Mouse (Mus musculus): ENCODE measurements around the gene Gm45234. TPM values are rescaled to one million over a fixed set of nuclear protein-coding genes. Genes with fewer than 3 reads are reported as not detected.

Gene Gm45234
- polyA plus RNA-seq, 1 experiment from 2014 or later, result not detected

DNA sequence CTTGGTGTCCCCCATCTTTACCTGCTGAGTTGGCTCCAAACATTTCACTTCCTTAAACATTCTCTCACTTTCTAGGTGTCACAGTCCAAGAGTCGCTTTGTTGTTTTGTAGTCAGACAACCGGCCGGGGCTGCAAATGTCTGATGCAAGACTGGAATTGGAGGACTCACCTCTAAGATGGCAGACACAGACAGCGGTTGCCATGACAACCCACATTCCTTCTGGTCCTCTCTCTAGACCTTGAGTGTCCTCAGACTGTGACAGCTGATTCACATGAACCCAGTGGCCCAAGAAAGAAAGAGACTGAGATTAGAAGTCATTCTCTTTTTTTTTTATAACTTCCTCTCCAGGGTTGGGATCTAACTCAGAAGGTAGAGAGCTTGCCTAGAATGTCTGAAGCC is 33.7 kb upstream of the Gm45234 start:
- 87% methylated on average over 4 of the region's 4 CpGs for WGBS
- Histone ChIP-seq H3K36me3 (ENCODE audit: control insufficient read depth, insufficient read depth, low read length) (no peaks in the 10 kb centered on the region), H3K4me3 (ENCODE audit: low read length) (no peak overlapping the region), H3K27ac (ENCODE audit: low read depth, low read length) (no peak overlapping the region), H3K27me3 (ENCODE audit: control insufficient read depth, insufficient read depth, low read length) (no peaks in the 10 kb centered on the region), H3K4me2 (replicated peaks; ENCODE audit: low read depth, low read length) (no peak overlapping the region), H3K4me1 (ENCODE audit: control insufficient read depth, insufficient read depth, low read length) (no peaks in the 10 kb centered on the region), H3K9ac (ENCODE audit: low read depth, low read length) (no peak overlapping the region), H3K9me3 (ENCODE audit: control insufficient read depth, low read length) (no peaks in the 10 kb centered on the region)
- ATAC-seq (ENCODE audit: low FRiP score, low TSS enrichment), result no peak; the same call in 1 of the 2 replicates

- Histone ChIP-seq H3K9me3 (ENCODE audit: control insufficient read depth, low read length) (no peaks in the 10 kb centered on the region), H3K4me2 (replicated peaks; ENCODE audit: low read depth, low read length) (no peak overlapping the region), H3K4me3 (ENCODE audit: low read length) (no peak overlapping the region), H3K4me1 (ENCODE audit: control insufficient read depth, insufficient read depth, low read length) (no peaks in the 10 kb centered on the region), H3K9ac (ENCODE audit: low read depth, low read length) (no peak overlapping the region), H3K27ac (ENCODE audit: low read depth, low read length) (no peak overlapping the region), H3K36me3 (ENCODE audit: control insufficient read depth, insufficient read depth, low read length) (no peaks in the 10 kb centered on the region), H3K27me3 (ENCODE audit: control insufficient read depth, insufficient read depth, low read length) (no peaks in the 10 kb centered on the region)
- 80% methylated on average over 10 of the region's 10 CpGs for WGBS
- no peak for ATAC-seq (ENCODE audit: low FRiP score, low TSS enrichment)
Observed at GRCm38 (mm10) chr6:124787722-124788121, 31.9 kb upstream of the Gm45234 start.

GRCm38 (mm10) chr6:124786756-124787420 is 31.1 kb upstream of the Gm45234 start:
- H3K4me2 ChIP-seq (replicated peaks; ENCODE audit: low read depth, low read length), result no peak overlapping the region
- H3K27ac ChIP-seq (ENCODE audit: low read depth, low read length), result no peak overlapping the region
- H3K36me3 ChIP-seq (ENCODE audit: control insufficient read depth, insufficient read depth, low read length), result no peaks in the 10 kb centered on the region
- no peak overlapping the region for H3K9ac ChIP-seq (ENCODE audit: low read depth, low read length)
- no peaks in the 10 kb centered on the region for H3K27me3 ChIP-seq (ENCODE audit: control insufficient read depth, insufficient read depth, low read length)
- no peaks in the 10 kb centered on the region for H3K9me3 ChIP-seq (ENCODE audit: control insufficient read depth, low read length)
- peak; percentile 50; the same call in 1 of the 2 replicates for ATAC-seq (ENCODE audit: low FRiP score, low TSS enrichment)
- H3K4me3 ChIP-seq (ENCODE audit: low read length), result no peak overlapping the region
- H3K4me1 ChIP-seq (ENCODE audit: control insufficient read depth, insufficient read depth, low read length), result no peaks in the 10 kb centered on the region
- WGBS, result 45% methylated on average over 8 of the region's 8 CpGs

DNA sequence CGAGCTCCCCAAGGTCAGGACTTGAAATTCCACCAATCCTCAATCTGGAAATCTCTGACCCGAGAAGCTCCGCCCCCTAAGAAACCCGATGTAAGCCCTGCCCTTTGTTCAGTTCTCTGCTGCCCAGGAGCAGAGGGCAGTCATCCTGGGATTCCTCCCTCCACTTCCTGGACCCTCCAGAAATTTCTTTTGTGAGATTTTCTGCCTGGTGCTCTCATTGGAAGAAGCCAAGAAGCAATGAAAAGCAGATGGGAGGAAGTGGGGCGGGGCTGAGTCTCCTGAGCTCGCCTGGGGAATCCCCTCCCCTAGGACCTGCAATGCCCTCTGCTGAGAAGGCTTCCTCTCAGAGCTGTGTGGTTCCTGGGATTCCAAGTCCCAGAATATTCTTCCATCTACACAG is 26.6 kb upstream of the Gm45234 start:
- Histone ChIP-seq H3K27me3 (ENCODE audit: control insufficient read depth, insufficient read depth, low read length) (peaks cover 6% of the 10 kb centered on the region; the same call in 1 of the 2 replicates), H3K9ac (ENCODE audit: low read depth, low read length) (no peak overlapping the region), H3K4me3 (ENCODE audit: low read length) (no peak overlapping the region), H3K4me1 (ENCODE audit: control insufficient read depth, insufficient read depth, low read length) (peaks cover 8% of the 10 kb centered on the region; the same call in 1 of the 2 replicates), H3K9me3 (ENCODE audit: control insufficient read depth, low read length) (no peaks in the 10 kb centered on the region), H3K27ac (ENCODE audit: low read depth, low read length) (no peak overlapping the region), H3K4me2 (replicated peaks; ENCODE audit: low read depth, low read length) (peak overlapping the region; percentile 18; the same call in 1 of the 2 replicates), H3K36me3 (ENCODE audit: control insufficient read depth, insufficient read depth, low read length) (no peaks in the 10 kb centered on the region)
- ATAC-seq (ENCODE audit: low FRiP score, low TSS enrichment), result no peak
- WGBS, result 22% methylated on average over 6 of the region's 6 CpGs

- Histone ChIP-seq H3K36me3 (ENCODE audit: control insufficient read depth, insufficient read depth, low read length) (no peaks in the 10 kb centered on the region), H3K4me3 (ENCODE audit: low read length) (no peak overlapping the region), H3K9ac (ENCODE audit: low read depth, low read length) (no peak overlapping the region), H3K27ac (ENCODE audit: low read depth, low read length) (no peak overlapping the region), H3K4me1 (ENCODE audit: control insufficient read depth, insufficient read depth, low read length) (peaks cover 8% of the 10 kb centered on the region; the same call in 1 of the 2 replicates), H3K9me3 (ENCODE audit: control insufficient read depth, low read length) (no peaks in the 10 kb centered on the region), H3K4me2 (replicated peaks; ENCODE audit: low read depth, low read length) (no peak overlapping the region), H3K27me3 (ENCODE audit: control insufficient read depth, insufficient read depth, low read length) (peaks cover 6% of the 10 kb centered on the region; the same call in 1 of the 2 replicates)
- whole genome bisulfite sequencing, result 86% methylated on average over 7 of the region's 7 CpGs
- no peak for ATAC-seq (ENCODE audit: low FRiP score, low TSS enrichment)
Observed at GRCm38 (mm10) chr6:124780917-124781316, 25.1 kb upstream of the Gm45234 start.

GRCm38 (mm10) chr6:124779984-124780416 is 24.2 kb upstream of the Gm45234 start:
- H3K9ac ChIP-seq (ENCODE audit: low read depth, low read length), result peak overlapping the region; percentile 19
- H3K4me2 ChIP-seq (replicated peaks; ENCODE audit: low read depth, low read length), result peak overlapping the region; percentile 63
- no peaks in the 10 kb centered on the region for H3K36me3 ChIP-seq (ENCODE audit: control insufficient read depth, insufficient read depth, low read length)
- no peak for ATAC-seq (ENCODE audit: low FRiP score, low TSS enrichment)
- no peak overlapping the region for H3K27ac ChIP-seq (ENCODE audit: low read depth, low read length)
- H3K4me3 ChIP-seq (ENCODE audit: low read length), result peak overlapping the region; percentile 44
- peaks cover 8% of the 10 kb centered on the region; the same call in 1 of the 2 replicates for H3K4me1 ChIP-seq (ENCODE audit: control insufficient read depth, insufficient read depth, low read length)
- peaks cover 6% of the 10 kb centered on the region; the same call in 1 of the 2 replicates for H3K27me3 ChIP-seq (ENCODE audit: control insufficient read depth, insufficient read depth, low read length)
- WGBS, result 5% methylated on average over 10 of the region's 10 CpGs
- H3K9me3 ChIP-seq (ENCODE audit: control insufficient read depth, low read length), result no peaks in the 10 kb centered on the region

DNA sequence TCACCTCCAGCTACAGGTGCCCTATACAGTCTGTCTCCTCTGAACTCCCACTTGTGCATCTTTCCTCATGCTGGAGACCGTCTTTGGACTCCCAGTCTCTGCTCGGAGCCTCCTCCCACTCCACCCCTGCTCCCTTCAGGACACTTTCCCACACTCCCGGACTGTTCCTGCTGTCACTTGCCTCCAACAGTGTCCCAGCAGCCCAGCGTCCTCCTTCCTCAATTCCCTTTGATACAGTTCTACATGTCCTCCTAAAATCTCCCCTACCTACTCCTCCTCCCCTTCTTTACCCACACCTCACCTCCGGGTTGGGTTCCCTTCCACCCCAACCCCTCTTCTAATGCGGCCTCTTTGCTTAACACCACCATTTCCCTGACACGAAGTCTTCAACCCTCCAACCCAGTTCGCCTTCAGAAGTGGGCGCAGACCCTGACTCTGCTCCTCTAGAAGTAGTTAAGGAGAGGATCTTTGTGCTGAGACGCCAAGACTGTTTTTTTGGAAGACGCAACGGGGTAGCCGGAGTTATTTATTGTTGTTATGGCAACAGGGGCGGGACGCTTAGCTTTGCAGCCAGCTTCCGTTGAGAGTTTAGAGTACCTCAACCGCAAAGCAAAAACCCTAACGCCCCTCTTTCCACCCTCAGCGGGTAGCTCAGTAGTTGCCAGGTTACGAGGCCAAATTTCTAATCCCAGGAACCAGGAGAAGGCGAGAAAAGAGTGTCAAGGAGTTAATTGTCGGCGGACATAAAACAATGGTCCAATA is 23.6 kb upstream of the Gm45234 start, which contains the start of gene Lrrc23:
Lrrc23 (minus strand) TSS at position 506 of the 762 bp plus-strand sequence.
- H3K4me3 ChIP-seq (ENCODE audit: low read length), result peak within 1 kb of the TSS; percentile 44
- peak within 1 kb of the TSS; percentile 63 for H3K4me2 ChIP-seq (replicated peaks; ENCODE audit: low read depth, low read length)
- H3K27me3 ChIP-seq (ENCODE audit: control insufficient read depth, insufficient read depth, low read length), result peaks cover 6% of the 10 kb centered on the region; the same call in 1 of the 2 replicates
- peak; percentile 45; the same call in 1 of the 2 replicates for ATAC-seq (ENCODE audit: low FRiP score, low TSS enrichment)
- no peak within 1 kb of the TSS for H3K27ac ChIP-seq (ENCODE audit: low read depth, low read length)
- WGBS, result 3% methylated on average over 23 of the region's 23 CpGs
- H3K4me1 ChIP-seq (ENCODE audit: control insufficient read depth, insufficient read depth, low read length), result peaks cover 8% of the 10 kb centered on the region; the same call in 1 of the 2 replicates
- no peaks in the 10 kb centered on the region for H3K9me3 ChIP-seq (ENCODE audit: control insufficient read depth, low read length)
- H3K9ac ChIP-seq (ENCODE audit: low read depth, low read length), result peak within 1 kb of the TSS; percentile 19
- H3K36me3 ChIP-seq (ENCODE audit: control insufficient read depth, insufficient read depth, low read length), result no peaks in the 10 kb centered on the region

GRCm38 (mm10) chr6:124770511-124770910 is 14.7 kb upstream of the Gm45234 start:
- ATAC-seq (ENCODE audit: low FRiP score, low TSS enrichment), result no peak
- H3K27me3 ChIP-seq (ENCODE audit: control insufficient read depth, insufficient read depth, low read length), result no peaks in the 10 kb centered on the region

DNA sequence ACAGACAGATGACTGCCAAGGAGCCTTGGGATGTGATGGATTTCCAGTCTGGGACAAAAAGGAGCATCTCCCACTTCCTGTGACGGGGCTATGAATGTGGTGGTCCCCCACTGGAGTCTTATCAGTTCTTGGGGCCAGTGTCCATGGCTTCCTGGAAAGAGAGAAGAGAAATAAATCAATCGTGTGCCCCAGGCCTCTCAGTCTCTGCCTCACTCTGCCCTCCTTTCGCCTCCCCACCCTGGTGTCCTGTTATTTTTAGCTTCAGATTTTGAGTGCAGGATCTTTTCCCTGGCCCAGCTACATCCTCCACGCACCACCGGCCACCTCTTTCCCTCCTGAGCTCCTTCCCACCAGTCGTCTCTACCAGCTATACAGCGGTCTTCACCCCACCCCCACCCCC is 14.2 kb upstream of the Gm45234 start:
- Histone ChIP-seq H3K36me3 (ENCODE audit: control insufficient read depth, insufficient read depth, low read length) (no peaks in the 10 kb centered on the region), H3K4me3 (ENCODE audit: low read length) (peak overlapping the region; percentile 50), H3K9ac (ENCODE audit: low read depth, low read length) (peak overlapping the region; percentile 58; the same call in 1 of the 2 replicates), H3K27ac (ENCODE audit: low read depth, low read length) (no peak overlapping the region), H3K27me3 (ENCODE audit: control insufficient read depth, insufficient read depth, low read length) (no peaks in the 10 kb centered on the region), H3K9me3 (ENCODE audit: control insufficient read depth, low read length) (no peaks in the 10 kb centered on the region), H3K4me2 (replicated peaks; ENCODE audit: low read depth, low read length) (peak overlapping the region; percentile 94), H3K4me1 (ENCODE audit: control insufficient read depth, insufficient read depth, low read length) (peaks cover 26% of the 10 kb centered on the region)
- WGBS, result 34% methylated on average over 7 of the region's 7 CpGs
- no peak for ATAC-seq (ENCODE audit: low FRiP score, low TSS enrichment)

More at GRCm38 (mm10) chr6:124770511-124770910, 14.7 kb upstream of the Gm45234 start:
- WGBS, result 81% methylated on average over 15 of the region's 15 CpGs
- Histone ChIP-seq H3K4me3 (ENCODE audit: low read length) (no peak overlapping the region), H3K36me3 (ENCODE audit: control insufficient read depth, insufficient read depth, low read length) (no peaks in the 10 kb centered on the region), H3K9ac (ENCODE audit: low read depth, low read length) (no peak overlapping the region), H3K4me2 (replicated peaks; ENCODE audit: low read depth, low read length) (no peak overlapping the region), H3K9me3 (ENCODE audit: control insufficient read depth, low read length) (no peaks in the 10 kb centered on the region), H3K27ac (ENCODE audit: low read depth, low read length) (no peak overlapping the region), H3K4me1 (ENCODE audit: control insufficient read depth, insufficient read depth, low read length) (peaks cover 26% of the 10 kb centered on the region)
